Mouse (Mus musculus) cortical plate, adult 2 months (tissue): Measurements from ENCODE around the gene Cd200r2. TPM values are rescaled to one million over a fixed set of nuclear protein-coding genes. Genes with fewer than 3 reads are reported as not detected.

ENCODE experiments used
- H3K27ac ChIP-seq: fragments of 200-500 bp; 2 replicates; pipeline ENCODE4 v1.5.1; 2012; ENCODE audit warnings: low read length, control low read depth, inconsistent platforms; ENCODE audit not compliant: insufficient read depth
- H3K4me1 ChIP-seq: fragments of 200-500 bp; 2 replicates; pipeline ENCODE4 v1.6.1; 2011; ENCODE audit warnings: low read length; ENCODE audit not compliant: control insufficient read depth, insufficient read depth
- H3K4me3 ChIP-seq: fragments of 200-500 bp; 2 replicates; pipeline ENCODE4 v1.5.1; 2011; ENCODE audit warnings: mild to moderate bottlenecking, low read length, control low read depth; ENCODE audit not compliant: insufficient read depth
- CTCF ChIP-seq: fragments of 200-500 bp; IDR thresholded peaks from 2 replicates; pipeline ENCODE4 v1.5.1; 2011; ENCODE audit warnings: mild to moderate bottlenecking, control low read depth, low read length; ENCODE audit not compliant: insufficient read depth; ENCODE audit errors: extremely low read depth
- POLR2A ChIP-seq: fragments of 200-500 bp; IDR thresholded peaks from 2 replicates; pipeline ENCODE4 v1.6.1; 2011; ENCODE audit warnings: mild to moderate bottlenecking, low read length, control low read depth; ENCODE audit not compliant: insufficient read depth; ENCODE audit errors: extremely low read depth
- polyA plus RNA-seq: library from polyadenylated mRNA; depleted of rRNA; stranded (reverse); fragments of >200 nt; gene quantifications from 2 replicates; pipeline ENCODE4 v1.2.3, GENCODE M21; 2012; rRNA removed

Gene Cd200r2
- polyA plus RNA-seq, 1 experiment, result not detected

- H3K27ac ChIP-seq, result no peak overlapping the region
- no peak for TF ChIP-seq POLR2A
- H3K4me3 ChIP-seq, result no peak overlapping the region
- no peaks in the 10 kb centered on the region for H3K4me1 ChIP-seq
These were observed 84.6 kb downstream of the Cd200r2 start for GRCm38 (mm10) chr16:44951360-44952114.

- no peak overlapping the region for H3K4me3 ChIP-seq
- TF ChIP-seq CTCF, result no peak
- TF ChIP-seq POLR2A, result no peak
These were observed 95.4 kb downstream of the Cd200r2 start for GRCm38 (mm10) chr16:44962296-44962695.

GRCm38 (mm10) chr16:44962777-44963176 is 95.9 kb downstream of the Cd200r2 start:
- Histone ChIP-seq H3K4me3 (no peak overlapping the region), H3K27ac (no peak overlapping the region), H3K4me1 (no peaks in the 10 kb centered on the region)
- no peak for TF ChIP-seq CTCF
- TF ChIP-seq POLR2A, result no peak

More at GRCm38 (mm10) chr16:44962296-44962695, 95.4 kb downstream of the Cd200r2 start:
- H3K4me1 ChIP-seq, result no peaks in the 10 kb centered on the region
- no peak overlapping the region for H3K27ac ChIP-seq

GRCm38 (mm10) chr16:44964526-44965374 is 97.9 kb downstream of the Cd200r2 start:
- H3K4me1 ChIP-seq, result no peaks in the 10 kb centered on the region
- H3K4me3 ChIP-seq, result no peak overlapping the region
- H3K27ac ChIP-seq, result no peak overlapping the region
- TF ChIP-seq CTCF (no peak), POLR2A (no peak)

- no peak overlapping the region for H3K4me3 ChIP-seq
- no peak for TF ChIP-seq CTCF
- no peak for TF ChIP-seq POLR2A
- H3K4me1 ChIP-seq, result no peaks in the 10 kb centered on the region
- no peak overlapping the region for H3K27ac ChIP-seq
These were observed 98.5 kb downstream of the Cd200r2 start for GRCm38 (mm10) chr16:44965428-44965827.

Other genes with a start within 250 kb of the Cd200r2 start
- 3.4 and 3.5 TPM in 2 replicates for gene Nepro, start 142.8 kb upstream of the Cd200r2 start, polyA plus RNA-seq
- 16.9 and 17.4 TPM in 2 replicates for gene Gtpbp8, start 120.7 kb upstream of the Cd200r2 start, polyA plus RNA-seq
- gene Cd200r1, start 101.4 kb upstream of the Cd200r2 start, polyA plus RNA-seq, result 0.62 and 0.75 TPM in 2 replicates
- gene Cd200r4, start 55.4 kb upstream of the Cd200r2 start, polyA plus RNA-seq, result 0.64 and 0.88 TPM in 2 replicates
- gene Cd200r3, start 76.6 kb downstream of the Cd200r2 start, polyA plus RNA-seq, result not detected in 2 replicates
- gene Ccdc80, start 226.3 kb downstream of the Cd200r2 start, polyA plus RNA-seq, result 7.9 and 8.3 TPM in 2 replicates